Mouse (Mus musculus): ENCODE data around the gene Gm17657.

- no peak for TF ChIP-seq MAFK (IDR thresholded peaks at IDR 0.05; ENCODE audit: insufficient read depth, low read depth, low read length)
- no peak for TF ChIP-seq HCFC1 (IDR thresholded peaks at IDR 0.05; ENCODE audit: borderline replicate concordance, insufficient read depth, low read length)
- TF ChIP-seq ZC3H11A (IDR thresholded peaks at IDR 0.05; ENCODE audit: borderline replicate concordance, low read depth, low read length) = no peak
- no peak for TF ChIP-seq ZNF384 (IDR thresholded peaks at IDR 0.05; ENCODE audit: low read depth, low read length)
Measured at GRCm38 (mm10) chr17:29493461-29493980, 55.9 kb downstream of the Gm17657 start.
